Mouse (Mus musculus) megakaryocyte-erythroid progenitor cell, adult 5 weeks (primary cell): ENCODE results near the gene Olfr1415. TPM values are rescaled to one million over a fixed set of nuclear protein-coding genes. Genes with fewer than 3 reads are reported as not detected.

Experiments used
- polyA plus RNA-seq: library from polyadenylated mRNA; stranded (reverse); fragments of >175 nt; gene quantifications from 2 replicates; pipeline ENCODE4 v1.2.3, GENCODE M21; 2012

The Olfr1415 gene
- polyA plus RNA-seq = 0.15 TPM in 1 of 2 replicates, not detected in the other

GRCm38 (mm10) chr1:92496001-92496400 lies at the start of gene Olfr1415:
Gene Olfr1415, minus strand, starts transcription at chr1:92496101.

GRCm38 (mm10) chr1:92518561-92518960 lies 22.7 kb upstream of the Olfr1415 start, which contains the start of gene Olfr1414:
Gene Olfr1414, minus strand, starts transcription at chr1:92518661.

GRCm38 (mm10) chr1:92485013-92485412 lies 10.9 kb downstream of the Olfr1415 start, which contains the start of gene Olfr1416:
Gene Olfr1416, minus strand, starts transcription at chr1:92485113.

GRCm38 (mm10) chr1:92473165-92474041 lies 22.5 kb downstream of the Olfr1415 start, which contains the start of gene Ndufa10:
Gene Ndufa10, minus strand, starts transcription at chr1:92473860.

Other genes starting within 250 kb of the Olfr1415 start
- gene Ndufa10, start 22.2 kb downstream of the Olfr1415 start, polyA plus RNA-seq = 41.4 and 48.4 TPM in 2 replicates
- not detected in 2 replicates for gene Olfr1416, start 11.0 kb downstream of the Olfr1415 start, polyA plus RNA-seq
- gene Olfr1414, start 22.6 kb upstream of the Olfr1415 start, polyA plus RNA-seq = not detected in 2 replicates
- gene Olfr1413, start 75.2 kb upstream of the Olfr1415 start, polyA plus RNA-seq = not detected in 2 replicates
- gene Olfr1412, start 89.7 kb upstream of the Olfr1415 start, polyA plus RNA-seq = not detected in 2 replicates
- gene Olfr1411, start 98.3 kb upstream of the Olfr1415 start, polyA plus RNA-seq = 0.15 TPM in 1 of 2 replicates, not detected in the other
- not detected in 2 replicates for gene Olfr1410, start 109.7 kb upstream of the Olfr1415 start, polyA plus RNA-seq
- not detected in 2 replicates for gene Olfr12, start 121.7 kb upstream of the Olfr1415 start, polyA plus RNA-seq
- 89.2 and 91.9 TPM in 2 replicates for gene Cops9, start 145.9 kb upstream of the Olfr1415 start, polyA plus RNA-seq
- gene Otos, start 152.7 kb upstream of the Olfr1415 start, polyA plus RNA-seq = 1.6 and 3.6 TPM in 2 replicates